Mouse (Mus musculus) layer of hippocampus, postnatal 10 days (tissue): ENCODE measurements around the gene Prss34. TPM values are rescaled to one million over a fixed set of nuclear protein-coding genes. Genes with fewer than 3 reads are reported as not detected.

Experiments
- DNase-seq, 2 experiments: peaks; one replicate each; pipeline ENCODE4 v3.0.0; 2021; ENCODE audit warnings: low spot score in 2 of 2
- total RNA-seq, 2 experiments: library from RNA; stranded (reverse); gene quantifications; 2 replicates each; pipeline ENCODE4 v1.2.3; 2021

Gene Prss34
- total RNA-seq, 2 experiments from 2014 or later = not detected

- DNase-seq = no peak
Measured at GRCm38 (mm10) chr17:25308346-25308745, 10.2 kb downstream of the Prss34 start, which contains the start of gene Prss28. Prss28 (plus strand) TSS chr17:25308646.

GRCm38 (mm10) chr17:25318354-25318753, 20.2 kb downstream of the Prss34 start, which contains the start of gene Prss29:
Prss29 (plus strand) TSS chr17:25318654.
- no peak for DNase-seq

GRCm38 (mm10) chr17:25320819-25321218, 22.6 kb downstream of the Prss34 start:
- no peak for DNase-seq

GRCm38 (mm10) chr17:25322930-25323329, 24.7 kb downstream of the Prss34 start:
- DNase-seq = no peak

- DNase-seq = no peak
Measured at GRCm38 (mm10) chr17:25332321-25332720, 34.1 kb downstream of the Prss34 start.

- DNase-seq = peak; percentile 81 to 84
Measured at GRCm38 (mm10) chr17:25333943-25334342, 35.7 kb downstream of the Prss34 start.

GRCm38 (mm10) chr17:25338218-25338617, 40.0 kb downstream of the Prss34 start:
- no peak for DNase-seq

- DNase-seq = no peak
Measured at GRCm38 (mm10) chr17:25340003-25340402, 41.8 kb downstream of the Prss34 start.

GRCm38 (mm10) chr17:25341490-25341889, 43.3 kb downstream of the Prss34 start:
- no peak for DNase-seq

- DNase-seq = no peak
Measured at GRCm38 (mm10) chr17:25345462-25345861, 47.3 kb downstream of the Prss34 start, which contains the start of gene Tpsab1. Tpsab1 (minus strand) TSS chr17:25345562.

Other genes starting within 250 kb of the Prss34 start
- 1 to 10 TPM; 7.4 to 7.9 TPM for gene Tmem204, start 214.8 kb upstream of the Prss34 start, total RNA-seq
- gene Telo2, start 182.4 kb upstream of the Prss34 start, total RNA-seq = 10 to 100 TPM; 36.5 to 43.3 TPM
- 1 to 10 TPM in 1 of 2 experiments, under 1 TPM in 1; 0.89 to 1.4 TPM for gene Ptx4, start 177.6 kb upstream of the Prss34 start, total RNA-seq
- gene Clcn7, start 165.0 kb upstream of the Prss34 start, total RNA-seq = 10 to 100 TPM; 40.3 to 46.5 TPM
- under 1 TPM in 1 of 2 experiments, not detected in 1; 0.18 TPM for gene Ccdc154, start 135.9 kb upstream of the Prss34 start, total RNA-seq
- gene Gm38655, start 122.9 kb upstream of the Prss34 start, total RNA-seq = not detected
- gene BC003965, start 113.8 kb upstream of the Prss34 start, total RNA-seq = 10 to 100 TPM; 18.2 to 19.0 TPM
- 10 to 100 TPM; 32.0 to 33.7 TPM for gene Unkl, start 110.0 kb upstream of the Prss34 start, total RNA-seq
- gene Gnptg, start 58.3 kb upstream of the Prss34 start, total RNA-seq = 10 to 100 TPM; 59.1 to 62.9 TPM
- gene Tsr3, start 58.2 kb upstream of the Prss34 start, total RNA-seq = 10 to 100 TPM; 31.0 to 35.6 TPM
- gene Baiap3, start 42.0 kb upstream of the Prss34 start, total RNA-seq = 10 to 100 TPM; 13.7 to 14.6 TPM
- 100 to 1,000 TPM; 238 to 255 TPM for gene Ube2i, start 23.8 kb upstream of the Prss34 start, total RNA-seq
- gene Prss28, start 10.3 kb downstream of the Prss34 start, total RNA-seq = not detected
- gene Prss29, start 20.3 kb downstream of the Prss34 start, total RNA-seq = not detected
- not detected for gene Tpsab1, start 47.2 kb downstream of the Prss34 start, total RNA-seq
- 1 to 10 TPM in 1 of 2 experiments, under 1 TPM in 1; 0.42 to 1.0 TPM for gene Tpsb2, start 67.9 kb downstream of the Prss34 start, total RNA-seq
- gene Tpsg1, start 70.9 kb downstream of the Prss34 start, total RNA-seq = not detected
- gene Cacna1h, start 135.4 kb downstream of the Prss34 start, total RNA-seq = 100 to 1,000 TPM in 1 of 2 experiments, 10 to 100 TPM in 1; 91.4 to 104 TPM
- 1 to 10 TPM; 1.3 to 3.1 TPM for gene Tekt4, start 156.2 kb downstream of the Prss34 start, total RNA-seq
- gene Sstr5, start 198.9 kb downstream of the Prss34 start, total RNA-seq = under 1 TPM; 0.18 to 0.38 TPM